Mouse (Mus musculus): ENCODE data around the gene Ensa.
A peak's percentile ranks its signal among the peaks of the same experiment; 100 is the strongest.
"Not testable (repeated sequence)": the region's sequence is repeated elsewhere in the genome, so short reads cannot be mapped to it uniquely, and the experiment has no call there.

DNA sequence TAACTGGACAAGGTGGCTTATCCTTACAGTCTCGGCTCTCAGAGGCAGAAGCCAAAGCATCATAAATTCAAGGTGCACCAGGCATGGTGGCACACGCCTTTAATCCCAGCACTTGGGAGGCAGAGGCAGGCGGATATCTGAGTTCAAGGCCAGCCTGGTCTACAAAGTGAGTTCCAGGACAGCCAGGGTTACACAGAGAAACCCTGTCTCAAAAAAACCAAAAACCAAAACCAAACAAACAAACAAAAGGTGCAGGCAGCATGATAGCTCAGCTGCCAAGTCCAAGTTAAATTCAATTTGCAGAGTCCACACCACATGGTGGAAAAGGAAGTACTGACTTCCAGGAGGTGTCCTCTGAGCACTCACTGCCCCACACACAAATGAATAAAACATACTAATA, 29.6 kb downstream of the Ensa start:
- not testable (repeated sequence) for TF ChIP-seq CTCF (IDR thresholded peaks at IDR 0.05)
- TF ChIP-seq EP300 (IDR thresholded peaks at IDR 0.05; ENCODE audit: insufficient read depth, low read depth, low read length) (peak; percentile 63; the same call in 1 of the 2 replicates), POLR2A (IDR thresholded peaks at IDR 0.05; ENCODE audit: insufficient read depth, low read depth, low read length) (peak; percentile 24; the same call in 1 of the 2 replicates)

Measured in heart, adult 2 months (tissue).